Mouse (Mus musculus) kidney, postnatal 36 days (tissue): Measurements from ENCODE around the gene Trabd.
A peak's percentile ranks its signal among the peaks of the same experiment; 100 is the strongest.

Experiments used
- DNase-seq, 2 experiments: peaks; one replicate each; pipeline ENCODE4 v3.0.0; 2021 to 2022; ENCODE audit warnings: mixed read lengths in 2 of 2

Gene Trabd

GRCm38 (mm10) chr15:89128382-89129350 lies 53.7 kb downstream of the Trabd start, which contains the start of gene Hdac10:
TSS of gene Hdac10 (minus strand) at chr15:89128700.
- peak; percentile 88 to 93 for DNase-seq

- no peak for DNase-seq
Observed at GRCm38 (mm10) chr15:89130245-89130644, 55.3 kb downstream of the Trabd start.

GRCm38 (mm10) chr15:89131316-89131715 lies 56.4 kb downstream of the Trabd start:
- DNase-seq: no peak
